Mouse (Mus musculus): ENCODE results near the gene Tmub2.

The Tmub2 gene

DNA sequence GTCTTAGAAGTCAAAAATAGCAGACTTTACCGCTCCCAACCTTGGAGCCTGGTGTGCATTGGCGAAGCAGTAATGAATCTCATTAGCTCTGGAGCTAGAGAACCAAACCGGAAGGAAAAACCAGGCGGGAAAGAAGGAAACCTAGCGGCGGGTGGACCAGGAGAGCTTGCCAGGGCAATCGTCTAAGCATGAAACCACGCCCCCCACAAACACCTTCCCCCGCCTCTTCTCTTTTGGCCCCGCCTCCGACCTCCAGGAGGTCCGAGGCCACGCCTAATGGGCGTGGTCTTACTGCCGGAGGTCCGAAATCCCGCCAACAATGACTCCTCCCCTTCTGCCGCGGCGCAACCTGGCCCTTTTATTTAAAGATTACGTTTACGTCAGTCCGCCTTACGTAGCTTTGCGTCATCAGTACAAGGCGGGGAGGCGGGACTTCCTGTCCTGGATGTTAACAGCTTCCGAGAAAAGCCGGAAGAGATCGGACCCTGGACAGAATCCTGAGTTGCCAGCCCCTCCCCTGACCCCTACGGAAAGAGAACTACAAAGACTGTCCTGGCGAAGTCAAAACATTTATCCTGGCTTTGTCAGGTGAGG is at the start of gene Tmub2:
Gene Tmub2, plus strand, starts transcription at position 431 of the 594 bp plus-strand sequence.
- DNase-seq (ENCODE audit: low spot score in 2 of 2), result peak; percentile 95 to 99

- DNase-seq (ENCODE audit: low spot score in 2 of 2), result no peak
Observed at GRCm38 (mm10) chr11:102236022-102236421, 48.7 kb upstream of the Tmub2 start.

DNA sequence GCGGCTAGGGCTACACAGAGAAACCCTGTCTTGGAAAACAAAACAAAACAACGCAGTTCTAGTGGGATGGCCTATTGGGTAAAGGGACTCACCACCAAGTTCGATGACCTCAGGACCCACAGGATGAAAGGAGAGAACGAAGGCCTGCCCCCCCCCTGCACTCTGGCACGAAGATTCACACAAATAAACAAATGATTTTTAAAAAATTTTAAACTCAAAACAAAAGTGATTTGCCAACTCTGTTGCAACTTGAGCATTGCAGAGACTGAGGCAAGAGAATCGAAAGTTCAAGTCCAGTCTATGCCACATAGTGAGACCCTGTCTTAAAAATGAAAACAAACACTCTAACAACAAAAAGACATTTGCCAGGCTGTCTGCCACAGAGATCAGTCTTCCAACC is 44.1 kb upstream of the Tmub2 start:
- no peak for DNase-seq (ENCODE audit: low spot score in 2 of 2)

- no peak for DNase-seq (ENCODE audit: low spot score in 2 of 2)
Observed at GRCm38 (mm10) chr11:102241246-102241645, 43.5 kb upstream of the Tmub2 start.

GRCm38 (mm10) chr11:102241874-102242273 is 42.9 kb upstream of the Tmub2 start:
- DNase-seq (ENCODE audit: low spot score in 2 of 2), result no peak

GRCm38 (mm10) chr11:102244926-102245449 is 39.7 kb upstream of the Tmub2 start:
- DNase-seq (ENCODE audit: low spot score in 2 of 2), result peak; percentile 86 to 89

- no peak for DNase-seq (ENCODE audit: low spot score in 2 of 2)
Observed at GRCm38 (mm10) chr11:102245581-102246272, 39.0 kb upstream of the Tmub2 start.

DNA sequence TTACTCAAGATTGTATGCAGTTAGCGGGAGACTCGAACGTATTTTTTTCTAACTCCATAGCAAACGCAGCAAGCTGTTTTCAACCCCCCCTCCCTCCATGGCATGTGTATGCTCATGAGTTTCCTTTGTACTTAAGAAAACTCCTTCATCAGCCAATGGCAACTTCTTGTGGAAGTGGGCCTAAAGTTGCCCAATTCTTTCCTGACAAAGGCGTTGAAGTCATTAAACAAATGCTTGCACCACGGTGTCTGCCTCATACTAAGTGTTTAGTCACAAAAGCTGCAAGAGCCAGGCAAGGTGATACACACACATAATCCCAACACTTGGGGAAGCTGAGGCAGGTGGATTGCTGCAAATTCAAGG is 38.5 kb upstream of the Tmub2 start:
- no peak for DNase-seq (ENCODE audit: low spot score in 2 of 2)

DNA sequence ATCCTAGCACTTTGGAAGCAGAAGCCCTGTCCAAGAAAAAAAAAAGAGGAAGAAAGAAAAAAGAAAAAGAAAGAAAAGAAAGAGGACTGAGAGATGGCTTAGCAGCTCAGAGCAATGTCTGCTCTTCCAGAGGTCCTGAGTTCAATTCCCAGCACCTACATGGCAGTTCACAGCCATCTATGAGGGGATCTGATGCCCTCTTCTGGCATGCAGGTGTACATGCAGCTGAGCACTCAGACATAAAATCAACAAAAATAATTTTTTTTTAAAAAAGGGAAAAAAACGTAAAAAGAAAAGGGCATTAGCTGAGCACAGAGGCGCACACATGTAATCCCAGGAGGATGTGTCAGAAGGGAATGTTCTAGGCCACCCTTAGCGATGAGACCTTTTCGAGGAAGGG is 37.9 kb upstream of the Tmub2 start:
- no peak for DNase-seq (ENCODE audit: low spot score in 2 of 2)

DNA sequence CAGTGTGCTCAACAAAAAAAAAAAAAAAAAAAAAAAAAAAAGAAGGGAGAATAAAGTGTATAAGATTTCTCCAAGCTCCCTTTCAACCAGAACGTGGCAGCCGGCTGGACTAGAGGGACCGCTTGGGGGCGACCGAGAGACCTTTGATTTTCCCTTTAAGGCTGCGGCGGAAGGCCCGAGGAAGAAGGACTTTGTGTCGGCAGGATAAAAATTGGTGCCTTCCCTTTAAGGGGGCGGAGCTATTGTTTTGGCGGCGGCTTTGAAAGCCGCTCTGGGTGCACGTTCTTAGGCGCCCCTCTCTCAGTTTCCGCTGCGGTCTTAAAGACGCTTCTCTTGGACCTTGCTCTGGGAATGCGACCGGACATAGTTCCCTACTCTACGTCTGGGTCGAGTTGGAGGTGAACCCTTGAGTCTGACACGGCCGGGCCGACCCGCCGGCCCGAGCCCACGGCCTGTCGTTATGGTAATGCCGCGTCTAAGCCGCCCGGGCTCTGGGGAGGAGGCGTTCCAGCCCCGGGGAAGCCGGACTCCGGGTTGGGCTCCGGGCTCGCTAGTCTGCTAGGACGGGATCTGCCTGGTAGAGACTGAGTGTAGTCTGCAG is 36.0 kb upstream of the Tmub2 start, which contains the start of gene BC030867:
Gene BC030867, plus strand, starts transcription at position 253 of the 601 bp plus-strand sequence.
- DNase-seq (ENCODE audit: low spot score in 2 of 2), result peak; percentile 94 to 97

GRCm38 (mm10) chr11:102249351-102250090 is 35.2 kb upstream of the Tmub2 start:
- no peak for DNase-seq (ENCODE audit: low spot score in 2 of 2)

GRCm38 (mm10) chr11:102257514-102257913 is 27.2 kb upstream of the Tmub2 start:
- peak in 1 of 2 experiments; percentile 19 for DNase-seq (ENCODE audit: low spot score in 2 of 2)

GRCm38 (mm10) chr11:102258095-102258494 is 26.6 kb upstream of the Tmub2 start:
- no peak for DNase-seq (ENCODE audit: low spot score in 2 of 2)

GRCm38 (mm10) chr11:102258521-102258920 is 26.2 kb upstream of the Tmub2 start:
- DNase-seq (ENCODE audit: low spot score in 2 of 2), result no peak

GRCm38 (mm10) chr11:102263211-102263610 is 21.5 kb upstream of the Tmub2 start:
- DNase-seq (ENCODE audit: low spot score in 2 of 2), result no peak

GRCm38 (mm10) chr11:102265816-102266215 is 18.9 kb upstream of the Tmub2 start:
- no peak for DNase-seq (ENCODE audit: low spot score in 2 of 2)

GRCm38 (mm10) chr11:102266631-102267355 is 17.9 kb upstream of the Tmub2 start:
- no peak for DNase-seq (ENCODE audit: low spot score in 2 of 2)

DNA sequence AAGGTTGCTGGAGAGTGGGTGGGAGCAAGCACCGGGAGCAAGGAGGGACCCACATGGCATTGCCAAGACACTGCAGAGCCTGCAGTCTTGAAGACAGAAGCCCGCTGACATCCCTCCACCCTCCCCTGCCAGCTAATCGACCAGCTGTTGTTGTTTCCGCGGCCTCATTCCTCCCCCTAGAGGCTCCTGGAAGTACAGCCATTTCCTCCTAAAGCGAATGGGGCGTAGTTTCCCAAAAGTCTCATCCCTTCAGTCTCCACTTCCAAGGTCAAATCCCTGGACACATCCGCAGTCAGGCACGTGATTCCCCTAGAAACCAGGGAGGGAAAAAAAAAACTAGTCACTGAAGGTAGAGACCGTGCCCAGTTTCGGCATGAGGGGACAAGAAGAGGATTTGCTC is 17.3 kb upstream of the Tmub2 start:
- peak; percentile 83 for DNase-seq (ENCODE audit: low spot score in 2 of 2)

- no peak for DNase-seq (ENCODE audit: low spot score in 2 of 2)
Observed at GRCm38 (mm10) chr11:102268520-102269244, 16.0 kb upstream of the Tmub2 start, which contains the start of gene Asb16. TSS of gene Asb16 (plus strand) at chr11:102268743.

GRCm38 (mm10) chr11:102276411-102276915 is 8.3 kb upstream of the Tmub2 start:
- peak in 1 of 2 experiments; percentile 34 for DNase-seq (ENCODE audit: low spot score in 2 of 2)
